Mouse (Mus musculus): ENCODE results near the gene Rras.

Rras gene

GRCm38 (mm10) chr7:45026256-45026655, 8.5 kb downstream of the Rras start:
- DNase-seq (ENCODE audit: low spot score), result no peak

- DNase-seq (ENCODE audit: low spot score), result no peak
Measured at GRCm38 (mm10) chr7:45027761-45028160, 10.0 kb downstream of the Rras start.

- DNase-seq (ENCODE audit: low spot score), result no peak
Measured at GRCm38 (mm10) chr7:45028351-45028750, 10.6 kb downstream of the Rras start.

GRCm38 (mm10) chr7:45029995-45030394, 12.2 kb downstream of the Rras start:
- DNase-seq (ENCODE audit: low spot score), result no peak

- DNase-seq (ENCODE audit: low spot score), result no peak
Measured at GRCm38 (mm10) chr7:45030857-45031256, 13.1 kb downstream of the Rras start.

GRCm38 (mm10) chr7:45033722-45034359, 16.1 kb downstream of the Rras start:
- no peak for DNase-seq (ENCODE audit: low spot score)

GRCm38 (mm10) chr7:45035631-45036030, 17.9 kb downstream of the Rras start:
- DNase-seq (ENCODE audit: low spot score), result no peak

GRCm38 (mm10) chr7:45036702-45037101, 18.9 kb downstream of the Rras start:
- DNase-seq (ENCODE audit: low spot score), result no peak

- DNase-seq (ENCODE audit: low spot score), result peak; percentile 73
Measured at GRCm38 (mm10) chr7:45037720-45038361, 20.1 kb downstream of the Rras start.

GRCm38 (mm10) chr7:45038411-45038810, 20.6 kb downstream of the Rras start:
- DNase-seq (ENCODE audit: low spot score), result no peak

- DNase-seq (ENCODE audit: low spot score), result no peak
Measured at GRCm38 (mm10) chr7:45040851-45041250, 23.1 kb downstream of the Rras start.

GRCm38 (mm10) chr7:45043307-45043706, 25.5 kb downstream of the Rras start:
- no peak for DNase-seq (ENCODE audit: low spot score)

- DNase-seq (ENCODE audit: low spot score), result no peak
Measured at GRCm38 (mm10) chr7:45045741-45046140, 28.0 kb downstream of the Rras start.

GRCm38 (mm10) chr7:45046853-45047350, 29.1 kb downstream of the Rras start:
- no peak for DNase-seq (ENCODE audit: low spot score)

GRCm38 (mm10) chr7:45047491-45047890, 29.7 kb downstream of the Rras start:
- no peak for DNase-seq (ENCODE audit: low spot score)

- DNase-seq (ENCODE audit: low spot score), result no peak
Measured at GRCm38 (mm10) chr7:45048001-45048890, 30.5 kb downstream of the Rras start.

- no peak for DNase-seq (ENCODE audit: low spot score)
Measured at GRCm38 (mm10) chr7:45048923-45049657, 31.3 kb downstream of the Rras start.

- no peak for DNase-seq (ENCODE audit: low spot score)
Measured at GRCm38 (mm10) chr7:45050945-45051600, 33.3 kb downstream of the Rras start.

GRCm38 (mm10) chr7:45051601-45051974, 33.8 kb downstream of the Rras start:
- no peak for DNase-seq (ENCODE audit: low spot score)

GRCm38 (mm10) chr7:45052181-45052861, 34.6 kb downstream of the Rras start:
- no peak for DNase-seq (ENCODE audit: low spot score)

GRCm38 (mm10) chr7:45052862-45053116, 35.0 kb downstream of the Rras start, which contains the start of gene Prr12:
Prr12 (minus strand) TSS chr7:45052881.
- no peak for DNase-seq (ENCODE audit: low spot score)
